Mouse (Mus musculus): Measurements from ENCODE around the gene Fbp2. TPM values are rescaled to one million over a fixed set of nuclear protein-coding genes. Genes with fewer than 3 reads are reported as not detected.

Fbp2 gene
- polyA plus RNA-seq (2015; fragmentation: Nextera tagmentation; extraction: Ambion mirVana): 1.6 and 13.8 TPM in 2 replicates

GRCm38 (mm10) chr13:62857941-62858915 is at the start of gene Fbp2:
Gene Fbp2, minus strand, starts transcription at chr13:62858422.
- peaks cover 11% of the 10 kb centered on the region for H3K4me1 ChIP-seq
- H3K4me3 ChIP-seq (replicated peaks): no peak within 1 kb of the TSS
- no peak within 1 kb of the TSS for H3K9ac ChIP-seq (replicated peaks)
- no peaks in the 10 kb centered on the region for H3K27me3 ChIP-seq (replicated peaks)
- 71% methylated on average over 21 of the region's 21 CpGs for WGBS
- no peak within 1 kb of the TSS for H3K4me2 ChIP-seq
- no peaks in the 10 kb centered on the region for H3K9me3 ChIP-seq (replicated peaks)
- no peak for ATAC-seq (ENCODE audit: low FRiP score)
- no peaks in the 10 kb centered on the region for H3K36me3 ChIP-seq
- no peak within 1 kb of the TSS for H3K27ac ChIP-seq (replicated peaks)

DNA sequence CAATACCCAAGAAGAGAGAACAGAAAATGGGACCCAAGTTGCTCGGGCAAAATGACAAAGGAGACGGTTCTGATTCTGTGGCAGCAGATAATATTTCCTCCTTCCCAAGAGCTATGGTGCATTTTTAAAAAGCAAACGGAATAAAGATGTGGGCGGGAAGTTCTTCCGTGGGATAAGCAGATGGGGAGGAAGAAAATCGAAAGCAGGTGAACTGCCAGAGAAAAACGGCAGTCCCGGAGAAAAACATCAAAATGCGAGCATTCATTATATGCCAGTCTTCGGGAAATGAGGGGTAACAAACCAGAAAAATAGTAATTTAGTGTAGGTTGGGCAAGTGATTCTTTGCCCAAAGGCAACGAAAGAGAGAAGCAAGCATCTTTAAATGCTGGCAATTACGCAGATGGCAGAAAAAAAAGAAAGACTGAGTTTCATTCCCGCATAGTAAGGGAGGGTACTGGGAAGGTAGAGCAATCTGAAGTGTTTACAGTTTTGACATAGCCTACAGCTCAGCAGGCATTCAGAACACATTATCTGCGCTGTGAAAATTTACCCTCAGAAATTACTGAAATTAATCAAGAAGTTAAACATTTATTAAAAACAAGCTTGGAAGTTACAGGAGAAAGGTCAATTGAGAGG is 49.4 kb upstream of the Fbp2 start:
- 0 out of 2 replicates have a peak overlapping the region, but pooled peaks have one; percentile 0 for H3K4me3 ChIP-seq (replicated peaks)
- no peaks in the 10 kb centered on the region for H3K27me3 ChIP-seq (replicated peaks)
- ATAC-seq (ENCODE audit: low FRiP score): no peak
- H3K4me2 ChIP-seq: peak overlapping the region; percentile 39
- no peak overlapping the region for H3K27ac ChIP-seq (replicated peaks)
- peaks cover 15% of the 10 kb centered on the region for H3K4me1 ChIP-seq
- WGBS: 54% methylated on average over 14 of the region's 14 CpGs
- H3K9ac ChIP-seq (replicated peaks): no peak overlapping the region
- no peaks in the 10 kb centered on the region for H3K9me3 ChIP-seq (replicated peaks)
- H3K36me3 ChIP-seq: no peaks in the 10 kb centered on the region

DNA sequence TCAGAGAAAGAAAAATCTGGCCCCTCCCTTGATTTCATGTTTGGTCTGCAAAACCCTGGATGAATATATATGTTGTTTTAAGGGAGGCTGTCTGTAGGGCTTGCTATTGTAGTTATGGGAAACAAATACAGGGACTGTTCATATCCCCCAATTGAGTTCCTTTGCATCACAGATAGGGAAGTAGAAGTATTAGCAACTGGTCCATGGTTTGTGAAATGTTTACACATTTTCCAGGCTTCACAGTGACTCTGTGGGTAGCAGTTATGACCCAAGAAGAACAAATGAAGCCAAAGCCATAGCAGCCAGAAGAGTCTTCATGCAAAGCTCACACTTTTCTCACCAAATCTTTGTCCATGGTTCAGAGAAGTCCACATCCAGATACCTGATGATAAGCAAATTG is 42.9 kb upstream of the Fbp2 start:
- Histone ChIP-seq H3K9me3 (replicated peaks) (no peaks in the 10 kb centered on the region), H3K27me3 (replicated peaks) (no peaks in the 10 kb centered on the region), H3K27ac (replicated peaks) (no peak overlapping the region), H3K4me1 (no peaks in the 10 kb centered on the region), H3K36me3 (no peaks in the 10 kb centered on the region), H3K4me3 (replicated peaks) (no peak overlapping the region), H3K9ac (replicated peaks) (no peak overlapping the region), H3K4me2 (no peak overlapping the region)
- no peak for ATAC-seq (ENCODE audit: low FRiP score)

- no peak overlapping the region for H3K27ac ChIP-seq (replicated peaks)
- no peak overlapping the region for H3K4me3 ChIP-seq (replicated peaks)
- no peaks in the 10 kb centered on the region for H3K9me3 ChIP-seq (replicated peaks)
- no peaks in the 10 kb centered on the region for H3K4me1 ChIP-seq
- no peak overlapping the region for H3K4me2 ChIP-seq
- ATAC-seq (ENCODE audit: low FRiP score): peak; percentile 66; the same call in 1 of the 2 replicates
- no peaks in the 10 kb centered on the region for H3K27me3 ChIP-seq (replicated peaks)
- 79% methylated on average over 4 of the region's 4 CpGs for WGBS
- H3K9ac ChIP-seq (replicated peaks): no peak overlapping the region
- no peaks in the 10 kb centered on the region for H3K36me3 ChIP-seq
These were observed 39.9 kb upstream of the Fbp2 start for GRCm38 (mm10) chr13:62897927-62898646.

- Histone ChIP-seq H3K9me3 (replicated peaks) (0 out of 2 replicates have a peak, but pooled peaks cover 4% of the 10 kb centered on the region), H3K4me1 (no peaks in the 10 kb centered on the region), H3K4me2 (no peak overlapping the region), H3K36me3 (no peaks in the 10 kb centered on the region), H3K27ac (replicated peaks) (no peak overlapping the region), H3K4me3 (replicated peaks) (no peak overlapping the region), H3K27me3 (replicated peaks) (peaks cover 15% of the 10 kb centered on the region), H3K9ac (replicated peaks) (no peak overlapping the region)
- WGBS: 82% methylated on average over 9 of the region's 9 CpGs
- ATAC-seq (ENCODE audit: low FRiP score): no peak
These were observed 35.0 kb upstream of the Fbp2 start for GRCm38 (mm10) chr13:62893044-62893842.

GRCm38 (mm10) chr13:62889311-62889710 is 31.1 kb upstream of the Fbp2 start:
- H3K4me1 ChIP-seq: peaks cover 8% of the 10 kb centered on the region
- H3K27me3 ChIP-seq (replicated peaks): peaks cover 33% of the 10 kb centered on the region
- H3K4me2 ChIP-seq: no peak overlapping the region
- no peaks in the 10 kb centered on the region for H3K36me3 ChIP-seq
- no peak for ATAC-seq (ENCODE audit: low FRiP score)
- no peak overlapping the region for H3K4me3 ChIP-seq (replicated peaks)
- H3K27ac ChIP-seq (replicated peaks): no peak overlapping the region
- H3K9ac ChIP-seq (replicated peaks): no peak overlapping the region
- 89% methylated on average over 2 of the region's 2 CpGs for WGBS
- H3K9me3 ChIP-seq (replicated peaks): 0 out of 2 replicates have a peak, but pooled peaks cover 4% of the 10 kb centered on the region

- Histone ChIP-seq H3K4me2 (peak within 1 kb of the TSS; percentile 55), H3K36me3 (no peaks in the 10 kb centered on the region), H3K4me3 (replicated peaks) (peak within 1 kb of the TSS; percentile 26), H3K9me3 (replicated peaks) (0 out of 2 replicates have a peak, but pooled peaks cover 4% of the 10 kb centered on the region), H3K27ac (replicated peaks) (no peak within 1 kb of the TSS), H3K4me1 (peaks cover 8% of the 10 kb centered on the region), H3K27me3 (replicated peaks) (peaks cover 33% of the 10 kb centered on the region), H3K9ac (replicated peaks) (0 out of 2 replicates have a peak within 1 kb of the TSS, but pooled peaks have one; percentile 21)
- WGBS: 3% methylated on average over 29 of the region's 29 CpGs
- peak; percentile 49 for ATAC-seq (ENCODE audit: low FRiP score)
These were observed 29.7 kb upstream of the Fbp2 start, which contains the start of gene Fbp1 for GRCm38 (mm10) chr13:62887712-62888441. Gene Fbp1, minus strand, starts transcription at chr13:62888282.

DNA sequence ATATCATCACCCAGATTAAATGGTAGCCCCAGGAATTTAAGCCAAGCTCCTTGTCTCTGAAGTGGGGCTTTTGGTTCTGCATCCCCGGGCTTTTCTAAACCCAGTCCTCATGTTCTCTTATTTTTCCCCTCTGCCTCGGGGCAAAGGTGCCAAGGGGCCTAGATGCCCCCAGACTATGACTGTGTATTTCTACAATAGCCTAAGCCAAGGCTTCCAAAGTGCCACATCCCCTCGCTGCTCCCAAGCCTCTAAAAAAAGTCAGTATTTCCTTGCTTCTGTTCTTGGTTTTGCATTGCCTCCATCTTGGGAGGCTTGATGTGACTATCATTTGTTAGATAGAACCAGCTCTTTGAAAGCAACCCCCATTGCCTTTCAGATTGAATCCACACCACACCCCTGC is 26.3 kb upstream of the Fbp2 start:
- peaks cover 8% of the 10 kb centered on the region for H3K4me1 ChIP-seq
- no peak overlapping the region for H3K9ac ChIP-seq (replicated peaks)
- H3K27ac ChIP-seq (replicated peaks): no peak overlapping the region
- H3K27me3 ChIP-seq (replicated peaks): peaks cover 30% of the 10 kb centered on the region
- no peaks in the 10 kb centered on the region for H3K36me3 ChIP-seq
- H3K9me3 ChIP-seq (replicated peaks): no peaks in the 10 kb centered on the region
- no peak for ATAC-seq (ENCODE audit: low FRiP score)
- H3K4me2 ChIP-seq: no peak overlapping the region
- WGBS: 84% methylated on average over 3 of the region's 3 CpGs
- H3K4me3 ChIP-seq (replicated peaks): no peak overlapping the region

DNA sequence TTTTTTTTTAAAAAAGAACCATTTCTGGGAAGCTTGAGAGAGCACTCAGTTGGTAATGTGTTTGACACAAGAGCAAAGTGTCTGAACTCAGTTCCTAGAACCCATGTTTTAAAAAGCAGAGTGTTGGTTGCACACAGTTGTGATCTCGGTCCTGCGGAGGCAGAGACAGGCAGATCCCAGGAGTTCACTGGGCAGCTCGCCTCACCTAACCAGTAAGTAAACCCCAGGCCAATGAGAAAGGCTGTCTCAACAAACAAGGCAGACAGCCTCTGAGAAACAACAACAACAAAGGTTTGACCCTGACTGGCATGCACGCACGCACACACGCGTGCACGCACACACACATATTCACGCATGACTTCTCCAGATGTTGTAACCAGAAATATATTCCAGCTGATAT is 25.7 kb upstream of the Fbp2 start:
- no peak overlapping the region for H3K4me3 ChIP-seq (replicated peaks)
- no peak overlapping the region for H3K9ac ChIP-seq (replicated peaks)
- H3K4me2 ChIP-seq: no peak overlapping the region
- no peak overlapping the region for H3K27ac ChIP-seq (replicated peaks)
- 93% methylated on average over 9 of the region's 9 CpGs for WGBS
- H3K9me3 ChIP-seq (replicated peaks): no peaks in the 10 kb centered on the region
- H3K27me3 ChIP-seq (replicated peaks): peaks cover 25% of the 10 kb centered on the region
- peaks cover 8% of the 10 kb centered on the region for H3K4me1 ChIP-seq
- no peaks in the 10 kb centered on the region for H3K36me3 ChIP-seq
- no peak for ATAC-seq (ENCODE audit: low FRiP score)

DNA sequence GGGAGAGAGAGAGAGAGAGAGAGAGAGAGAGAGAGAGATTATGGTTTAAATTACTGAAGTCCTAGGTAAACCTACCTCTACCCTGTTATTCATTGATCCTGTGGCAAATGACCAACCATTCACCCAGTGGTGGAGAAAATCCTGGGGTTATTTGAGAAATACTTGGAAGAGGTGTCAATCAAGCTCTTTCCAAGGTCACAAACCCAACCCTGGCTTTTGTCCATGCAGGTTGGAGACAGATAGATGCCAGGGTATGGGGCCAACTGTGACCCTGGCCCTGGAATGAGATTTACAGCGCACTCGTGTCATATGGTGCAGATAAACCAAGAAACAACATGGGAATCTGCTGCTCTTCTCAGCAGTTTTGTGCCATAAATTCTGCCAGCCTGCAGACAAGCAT is 25.2 kb upstream of the Fbp2 start:
- peaks cover 20% of the 10 kb centered on the region for H3K27me3 ChIP-seq (replicated peaks)
- no peak overlapping the region for H3K9ac ChIP-seq (replicated peaks)
- H3K4me2 ChIP-seq: no peak overlapping the region
- ATAC-seq (ENCODE audit: low FRiP score): no peak
- no peaks in the 10 kb centered on the region for H3K9me3 ChIP-seq (replicated peaks)
- 70% methylated on average over 2 of the region's 2 CpGs for WGBS
- peaks cover 8% of the 10 kb centered on the region for H3K4me1 ChIP-seq
- H3K27ac ChIP-seq (replicated peaks): no peak overlapping the region
- H3K4me3 ChIP-seq (replicated peaks): no peak overlapping the region
- no peaks in the 10 kb centered on the region for H3K36me3 ChIP-seq
